Mouse (Mus musculus) cortical plate, adult 2 months (tissue): ENCODE measurements at regions not wholly inside any gene's neighbourhood (a gene's known extent, or its start where the extent isn't known, plus 50 kb on each side); places are given as distances from the start of the nearest gene placed in this dataset.

Experiments used
- CTCF ChIP-seq: fragments of 200-500 bp; IDR thresholded peaks from 2 replicates; pipeline ENCODE4 v1.5.1; 2011; ENCODE audit warnings: mild to moderate bottlenecking, control low read depth, low read length; ENCODE audit not compliant: insufficient read depth; ENCODE audit errors: extremely low read depth
- POLR2A ChIP-seq: fragments of 200-500 bp; IDR thresholded peaks from 2 replicates; pipeline ENCODE4 v1.6.1; 2011; ENCODE audit warnings: mild to moderate bottlenecking, low read length, control low read depth; ENCODE audit not compliant: insufficient read depth; ENCODE audit errors: extremely low read depth

GRCm38 (mm10) chr9:112715197-112715762, 479.5 kb upstream of the Arpp21 start:
- TF ChIP-seq CTCF (no peak), POLR2A (no peak)
